Mouse (Mus musculus): ENCODE results near the gene AW551984. TPM values are rescaled to one million over a fixed set of nuclear protein-coding genes. Genes with fewer than 3 reads are reported as not detected.
A peak's percentile ranks its signal among the peaks of the same experiment; 100 is the strongest.

AW551984 gene
- polyA plus RNA-seq, 1 experiment = 8.5 TPM

- H3K27me3 ChIP-seq (ENCODE audit: control insufficient read depth, insufficient read depth, low read length) = no peaks in the 10 kb centered on the region
- no peaks in the 10 kb centered on the region for H3K4me1 ChIP-seq (ENCODE audit: control insufficient read depth, insufficient read depth, low read length)
- no peak for DNase-seq
- no peak overlapping the region for H3K4me3 ChIP-seq (replicated peaks; ENCODE audit: insufficient read depth, low read depth, low read length)
- H3K27ac ChIP-seq (ENCODE audit: insufficient read depth, low read length) = no peak overlapping the region
- WGBS = 57% methylated on average over 3 of the region's 3 CpGs
- TF ChIP-seq POLR2A (IDR thresholded peaks at IDR 0.05; ENCODE audit: borderline replicate concordance, insufficient read depth, low read length) (no peak), CTCF (IDR thresholded peaks at IDR 0.05; ENCODE audit: borderline replicate concordance, insufficient read depth, low read depth, low read length) (no peak)
These were observed 46.5 kb downstream of the AW551984 start for GRCm38 (mm10) chr9:39557529-39558348.

- H3K4me3 ChIP-seq (replicated peaks; ENCODE audit: insufficient read depth, low read depth, low read length) = no peak within 1 kb of the TSS
- no peak within 1 kb of the TSS for H3K27ac ChIP-seq (ENCODE audit: insufficient read depth, low read length)
- 10% methylated on average over 2 of the region's 2 CpGs for WGBS
- TF ChIP-seq POLR2A (IDR thresholded peaks at IDR 0.05; ENCODE audit: borderline replicate concordance, insufficient read depth, low read length) = no peak
- TF ChIP-seq CTCF (IDR thresholded peaks at IDR 0.05; ENCODE audit: borderline replicate concordance, insufficient read depth, low read depth, low read length) = no peak
- DNase-seq = peak in 1 of 2 experiments; percentile 3
- H3K27me3 ChIP-seq (ENCODE audit: control insufficient read depth, insufficient read depth, low read length) = no peaks in the 10 kb centered on the region; the same call in 1 of the 2 replicates
- H3K4me1 ChIP-seq (ENCODE audit: control insufficient read depth, insufficient read depth, low read length) = no peaks in the 10 kb centered on the region
These were observed 50.3 kb downstream of the AW551984 start, which contains the start of gene Olfr958 for GRCm38 (mm10) chr9:39553946-39554345. Gene Olfr958, minus strand, starts transcription at chr9:39554054.

GRCm38 (mm10) chr9:39550806-39551205 is 53.4 kb downstream of the AW551984 start:
- DNase-seq = no peak
- Histone ChIP-seq H3K27ac (ENCODE audit: insufficient read depth, low read length) (no peak overlapping the region), H3K4me3 (replicated peaks; ENCODE audit: insufficient read depth, low read depth, low read length) (no peak overlapping the region), H3K27me3 (ENCODE audit: control insufficient read depth, insufficient read depth, low read length) (no peaks in the 10 kb centered on the region; the same call in 1 of the 2 replicates), H3K4me1 (ENCODE audit: control insufficient read depth, insufficient read depth, low read length) (no peaks in the 10 kb centered on the region)
- 35% methylated on average over 5 of the region's 5 CpGs for WGBS
- TF ChIP-seq CTCF (IDR thresholded peaks at IDR 0.05; ENCODE audit: borderline replicate concordance, insufficient read depth, low read depth, low read length) (no peak), POLR2A (IDR thresholded peaks at IDR 0.05; ENCODE audit: borderline replicate concordance, insufficient read depth, low read length) (no peak)

Other genes starting within 250 kb of the AW551984 start
- not detected in 2 replicates for gene Olfr951, start 217.0 kb downstream of the AW551984 start, polyA plus RNA-seq (2012; rRNA removed)
- not detected in 2 replicates for gene Olfr952, start 177.3 kb downstream of the AW551984 start, polyA plus RNA-seq (2012; rRNA removed)
- not detected in 2 replicates for gene Olfr954, start 147.7 kb downstream of the AW551984 start, polyA plus RNA-seq (2012; rRNA removed)
- not detected in 2 replicates for gene Olfr955, start 132.5 kb downstream of the AW551984 start, polyA plus RNA-seq (2012; rRNA removed)
- gene Olfr44, start 110.4 kb downstream of the AW551984 start, polyA plus RNA-seq (2012; rRNA removed) = not detected in 2 replicates
- not detected in 2 replicates for gene Olfr957, start 88.6 kb downstream of the AW551984 start, polyA plus RNA-seq (2012; rRNA removed)
- not detected in 2 replicates for gene Olfr958, start 50.3 kb downstream of the AW551984 start, polyA plus RNA-seq (2012; rRNA removed)
- gene Olfr959, start 28.8 kb downstream of the AW551984 start, polyA plus RNA-seq (2012; rRNA removed) = not detected in 2 replicates
- gene Olfr148, start 6.3 kb upstream of the AW551984 start, polyA plus RNA-seq (2012; rRNA removed) = not detected in 2 replicates
- not detected in 2 replicates for gene Olfr960, start 17.0 kb upstream of the AW551984 start, polyA plus RNA-seq (2012; rRNA removed)
- not detected in 2 replicates for gene Olfr961, start 40.7 kb upstream of the AW551984 start, polyA plus RNA-seq (2012; rRNA removed)
- not detected in 2 replicates for gene Olfr963, start 62.8 kb upstream of the AW551984 start, polyA plus RNA-seq (2012; rRNA removed)
- gene Olfr149, start 102.7 kb upstream of the AW551984 start, polyA plus RNA-seq (2012; rRNA removed) = not detected in 2 replicates
- gene Olfr965, start 107.0 kb upstream of the AW551984 start, polyA plus RNA-seq (2012; rRNA removed) = not detected in 2 replicates
- not detected in 2 replicates for gene Olfr150, start 126.6 kb upstream of the AW551984 start, polyA plus RNA-seq (2012; rRNA removed)
- not detected in 2 replicates for gene Olfr967, start 141.8 kb upstream of the AW551984 start, polyA plus RNA-seq (2012; rRNA removed)
- gene Olfr968, start 178.8 kb upstream of the AW551984 start, polyA plus RNA-seq (2012; rRNA removed) = not detected in 2 replicates
- not detected in 2 replicates for gene Olfr969, start 186.5 kb upstream of the AW551984 start, polyA plus RNA-seq (2012; rRNA removed)
- not detected in 2 replicates for gene Olfr970, start 204.5 kb upstream of the AW551984 start, polyA plus RNA-seq (2012; rRNA removed)
- gene Olfr971, start 232.5 kb upstream of the AW551984 start, polyA plus RNA-seq (2012; rRNA removed) = not detected in 2 replicates

All from cerebellum, adult 2 months (tissue).